Mouse (Mus musculus) embryo, embryonic 10.5 days (tissue): ENCODE results near the gene Rpl31.

Experiments used
- DNase-seq: peaks from one replicate; pipeline ENCODE4 v3.0.0-alpha.2; 2015; ENCODE audit warnings: low spot score

Gene Rpl31

DNA sequence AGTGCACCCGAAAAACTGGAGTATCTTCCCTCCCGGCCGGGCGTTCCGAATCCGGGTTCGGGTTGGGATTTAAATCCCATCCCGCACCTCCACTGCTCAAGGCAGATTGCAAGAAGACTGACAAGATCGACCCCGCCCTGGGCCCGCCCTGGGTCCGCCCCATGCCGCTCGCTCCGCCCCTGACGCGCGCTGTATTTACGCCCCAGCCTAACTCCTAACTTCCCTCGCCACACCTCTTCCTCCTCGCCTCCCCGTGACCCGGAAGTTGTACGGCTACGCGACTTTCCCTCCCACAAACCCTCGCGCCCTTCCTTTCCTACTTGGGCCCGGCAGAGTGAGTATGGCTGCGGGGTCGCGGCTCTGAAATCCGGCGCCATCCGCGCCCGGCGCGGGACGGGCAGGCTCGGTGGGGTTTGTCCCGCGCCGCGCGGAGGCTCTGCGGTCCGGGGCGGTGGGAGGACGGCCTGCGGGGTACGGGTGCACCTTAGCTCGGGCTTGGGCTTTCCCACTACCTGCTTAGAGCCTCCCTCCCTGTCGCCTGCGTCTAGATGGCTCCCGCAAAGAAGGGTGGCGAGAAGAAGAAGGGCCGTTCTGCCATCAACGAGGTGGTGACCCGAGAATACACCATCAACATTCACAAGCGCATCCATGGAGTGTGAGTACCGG lies at the start of gene Rpl31:
Gene Rpl31 (plus strand): TSS at position 242 of the 666 bp plus-strand sequence.
- DNase-seq, result peak; percentile 97

GRCm38 (mm10) chr1:39317935-39318334 lies 49.7 kb upstream of the Rpl31 start:
- DNase-seq, result no peak

DNA sequence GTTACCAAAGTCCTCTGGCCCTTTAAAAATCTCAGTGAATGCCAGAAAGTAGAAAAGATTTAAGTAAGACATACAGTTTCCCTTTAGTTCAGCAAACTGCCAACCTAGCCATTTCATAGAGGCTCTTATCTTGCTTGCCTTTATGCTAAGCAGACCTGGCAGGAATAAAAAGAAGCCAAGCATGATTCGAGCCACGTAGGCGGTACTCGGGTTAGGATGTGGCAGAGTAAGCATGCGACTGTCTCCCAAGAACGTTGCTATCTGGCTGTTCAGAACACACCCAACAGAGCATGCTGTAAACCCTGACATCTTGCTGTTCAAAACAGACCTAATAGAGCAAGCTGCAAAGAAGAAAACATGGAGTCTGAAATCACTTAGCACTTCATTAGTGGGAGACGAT lies 48.8 kb upstream of the Rpl31 start:
- DNase-seq, result no peak

DNA sequence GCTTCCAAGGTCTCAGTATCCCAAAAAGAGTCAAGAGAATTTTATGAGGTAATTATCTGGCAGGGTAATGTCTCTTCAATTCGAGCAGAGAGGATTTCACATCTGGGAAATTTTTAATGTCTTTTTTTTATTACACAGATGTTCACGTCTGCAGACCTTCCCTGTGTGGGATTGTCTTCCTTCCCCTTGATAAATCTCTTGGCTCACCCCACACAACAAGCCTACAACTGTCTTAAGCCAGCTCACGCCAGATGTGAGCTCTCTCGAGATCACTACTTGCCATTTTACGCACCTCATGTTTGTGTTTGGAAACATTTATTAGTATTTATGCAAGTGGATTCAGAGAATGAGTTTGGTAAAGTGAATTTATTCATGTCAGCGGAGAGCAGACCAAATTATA lies 45.7 kb upstream of the Rpl31 start:
- no peak for DNase-seq

GRCm38 (mm10) chr1:39325228-39325627 lies 42.4 kb upstream of the Rpl31 start:
- no peak for DNase-seq

DNA sequence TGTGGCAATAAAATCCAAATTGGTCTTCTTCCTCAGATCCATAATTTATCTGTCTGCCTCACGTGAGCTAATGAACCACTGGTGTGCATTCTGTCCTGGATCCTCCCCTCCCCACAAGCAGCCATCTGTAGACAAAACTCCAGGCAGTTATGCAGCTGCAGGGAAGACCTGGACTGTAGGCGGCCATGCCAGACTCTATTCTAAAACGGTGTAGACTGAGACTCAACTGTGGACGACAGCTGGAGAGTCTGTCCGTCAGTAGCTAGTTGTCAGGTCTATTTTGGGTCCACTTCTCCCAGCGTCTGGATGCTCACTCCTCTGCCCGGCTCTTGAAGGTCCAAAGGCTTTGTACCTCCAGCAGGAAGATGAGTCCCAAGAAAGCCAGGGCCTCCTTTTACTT lies 40.1 kb upstream of the Rpl31 start:
- no peak for DNase-seq

DNA sequence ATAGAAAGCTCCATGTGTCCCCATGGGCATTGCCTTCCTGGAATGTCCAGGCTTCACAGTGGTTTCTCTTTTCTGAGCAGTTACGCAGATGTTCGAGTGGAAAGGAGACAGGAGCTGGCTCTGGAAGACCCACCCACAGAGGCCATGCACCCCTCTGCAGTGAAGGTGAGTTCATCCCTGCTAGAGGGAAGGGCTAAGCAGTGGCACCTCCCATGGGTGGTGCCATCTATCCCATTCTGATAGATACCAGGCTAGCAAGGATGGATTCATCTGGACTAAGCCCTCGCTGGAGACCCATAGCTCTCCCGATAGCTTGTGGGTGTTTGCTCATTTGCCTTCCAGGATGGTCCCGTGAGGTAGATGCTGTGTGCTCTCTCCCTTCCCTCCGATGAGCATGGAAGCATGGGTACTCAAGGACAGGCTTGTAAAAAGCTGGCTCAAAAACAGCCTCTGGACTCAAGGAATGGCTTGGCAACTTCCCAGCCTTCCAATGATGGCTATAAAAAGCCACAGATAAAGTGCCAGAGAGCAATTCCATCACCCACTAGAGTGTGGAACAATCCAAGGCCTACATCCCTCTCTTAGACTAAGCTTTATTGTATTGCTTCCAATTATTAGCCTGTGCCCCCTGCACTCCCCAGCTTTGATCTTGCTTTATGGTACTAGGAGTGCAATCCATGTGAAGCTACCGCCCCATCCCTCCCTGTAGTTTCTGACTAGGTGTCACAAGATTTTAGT lies 36.6 kb upstream of the Rpl31 start:
- no peak for DNase-seq

DNA sequence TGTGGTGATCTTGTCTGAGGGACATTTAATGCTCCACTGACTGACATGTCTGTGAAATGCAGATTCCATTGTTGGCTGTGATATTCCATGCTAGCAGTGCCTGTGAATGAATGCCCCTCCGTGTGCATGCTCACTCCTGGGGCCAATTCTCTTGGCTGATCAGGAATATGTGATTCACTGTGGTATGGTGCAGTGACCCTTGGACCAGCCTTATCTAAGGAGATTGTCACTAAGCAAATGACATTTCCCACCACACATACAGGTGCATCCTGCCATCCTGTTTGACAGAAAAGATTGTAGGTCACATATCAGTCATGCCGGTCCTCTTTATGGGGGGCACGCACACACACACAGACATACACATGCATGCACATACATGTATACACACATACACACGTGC lies 35.2 kb upstream of the Rpl31 start:
- no peak for DNase-seq

GRCm38 (mm10) chr1:39335561-39336196 lies 32.0 kb upstream of the Rpl31 start:
- DNase-seq, result peak; percentile 9

DNA sequence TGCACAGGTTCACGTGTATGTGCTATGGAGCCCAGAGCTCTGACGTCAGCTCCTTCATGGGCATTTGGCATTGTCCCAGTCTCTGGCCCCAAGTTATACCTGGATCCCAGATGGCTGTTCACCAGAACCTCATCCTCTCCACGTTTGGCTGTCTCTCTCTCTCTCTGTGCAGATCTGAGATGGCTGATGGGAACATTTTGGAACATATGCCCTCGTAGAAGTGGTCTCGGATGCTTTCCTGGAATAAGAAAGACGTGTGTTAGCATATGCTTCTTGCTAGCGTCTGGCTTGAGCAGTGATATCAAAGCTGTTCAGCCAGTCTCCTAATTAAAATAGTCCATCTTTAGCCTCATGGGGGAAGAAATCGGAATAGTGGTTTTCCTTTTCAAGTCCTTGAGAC lies 30.9 kb upstream of the Rpl31 start:
- DNase-seq, result no peak

- DNase-seq, result no peak
These were observed 28.8 kb upstream of the Rpl31 start for GRCm38 (mm10) chr1:39338831-39339230.

- DNase-seq, result no peak
These were observed 28.2 kb upstream of the Rpl31 start for GRCm38 (mm10) chr1:39339455-39339854.

GRCm38 (mm10) chr1:39340156-39340555 lies 27.5 kb upstream of the Rpl31 start:
- no peak for DNase-seq

DNA sequence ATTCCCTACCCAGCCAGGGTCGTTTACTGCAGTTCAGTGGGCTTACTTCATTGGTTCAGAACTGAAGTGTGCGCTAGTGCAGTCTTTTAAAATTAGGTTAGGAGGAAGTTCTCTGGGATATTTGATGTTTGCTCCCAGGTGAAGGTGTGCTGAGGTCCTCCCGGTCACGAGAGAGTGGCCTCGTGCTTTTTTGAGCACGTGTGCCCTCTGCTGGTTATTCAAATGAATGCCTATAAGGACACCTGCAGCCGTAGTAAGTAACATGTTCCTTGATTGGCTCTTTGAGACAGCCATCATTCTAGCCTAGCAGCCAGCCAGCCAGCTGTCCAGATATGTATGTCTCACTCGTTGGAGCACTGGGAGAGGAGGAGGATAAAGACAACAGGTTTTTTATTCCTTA lies 27.0 kb upstream of the Rpl31 start:
- peak; percentile 75 for DNase-seq

DNA sequence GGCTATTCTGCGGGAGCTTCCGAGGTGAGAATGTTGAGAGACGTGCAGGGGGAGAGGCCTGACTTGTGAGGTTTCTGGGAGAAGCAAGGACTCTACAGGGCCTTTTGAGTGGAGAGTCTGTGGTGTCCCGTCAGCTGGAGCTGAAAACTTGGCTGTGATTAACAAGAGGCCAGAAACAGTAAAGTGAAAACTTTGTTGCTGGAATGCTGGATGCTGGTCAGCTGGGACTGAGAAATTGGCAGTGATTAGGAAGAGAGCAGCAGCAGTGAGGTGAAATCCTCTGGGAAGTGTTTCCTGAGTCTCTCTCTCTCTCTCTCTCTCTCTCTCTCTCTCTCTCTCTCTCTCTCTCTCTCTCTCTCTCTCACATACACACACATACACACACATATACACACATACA lies 25.8 kb upstream of the Rpl31 start:
- DNase-seq, result no peak

- DNase-seq, result no peak
These were observed 24.4 kb upstream of the Rpl31 start for GRCm38 (mm10) chr1:39343242-39343641.

DNA sequence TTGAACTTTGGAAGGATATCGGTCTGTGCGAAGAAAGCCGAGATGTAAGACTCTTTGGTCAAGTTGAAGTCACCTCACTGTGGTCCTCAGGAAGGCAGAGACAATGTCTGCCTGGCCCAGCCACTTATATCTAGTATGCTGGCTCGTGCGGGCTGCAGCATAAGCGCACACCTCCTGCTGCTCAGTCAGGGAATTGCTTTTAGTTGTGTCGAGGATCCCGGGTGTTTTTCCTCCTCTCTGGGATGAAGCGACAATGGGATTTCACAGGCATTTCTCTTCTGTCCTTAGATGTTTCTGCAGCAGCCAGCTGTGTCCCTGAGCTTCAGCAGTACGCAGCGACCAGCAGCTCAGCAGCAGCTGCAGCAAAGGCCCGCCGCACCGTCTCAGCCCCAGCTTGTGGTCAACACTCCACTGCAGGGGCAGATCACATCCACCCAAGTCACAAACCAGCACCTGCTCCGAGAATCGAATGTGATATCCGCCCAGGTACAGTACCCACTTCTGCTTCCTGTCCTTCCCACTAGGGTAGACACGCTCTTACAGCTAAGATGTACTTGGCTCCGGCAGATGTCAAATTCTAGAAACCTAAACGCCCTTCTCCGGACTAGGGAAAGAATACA lies 22.6 kb upstream of the Rpl31 start:
- DNase-seq, result peak; percentile 28

GRCm38 (mm10) chr1:39349001-39349400 lies 18.6 kb upstream of the Rpl31 start:
- DNase-seq, result no peak

DNA sequence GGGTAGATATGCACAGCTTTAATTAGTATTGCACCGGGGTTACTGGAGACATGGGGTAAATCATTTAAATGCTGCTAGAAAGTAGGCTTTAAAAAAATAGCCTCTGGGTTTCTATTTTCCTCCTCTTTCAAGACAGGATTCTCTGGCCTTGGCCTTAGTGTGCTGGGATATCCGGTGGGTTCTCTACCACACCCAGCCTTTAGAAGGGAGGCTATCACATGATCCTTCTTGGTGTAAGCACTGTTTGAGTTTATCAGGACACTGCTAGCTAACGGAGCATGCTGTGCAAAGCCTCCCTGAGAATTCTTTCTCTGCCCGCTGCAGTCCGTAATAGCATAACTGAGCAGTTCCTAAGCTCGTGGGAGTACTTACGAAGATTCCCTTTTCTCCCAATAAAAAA lies 18.2 kb upstream of the Rpl31 start:
- DNase-seq, result no peak

DNA sequence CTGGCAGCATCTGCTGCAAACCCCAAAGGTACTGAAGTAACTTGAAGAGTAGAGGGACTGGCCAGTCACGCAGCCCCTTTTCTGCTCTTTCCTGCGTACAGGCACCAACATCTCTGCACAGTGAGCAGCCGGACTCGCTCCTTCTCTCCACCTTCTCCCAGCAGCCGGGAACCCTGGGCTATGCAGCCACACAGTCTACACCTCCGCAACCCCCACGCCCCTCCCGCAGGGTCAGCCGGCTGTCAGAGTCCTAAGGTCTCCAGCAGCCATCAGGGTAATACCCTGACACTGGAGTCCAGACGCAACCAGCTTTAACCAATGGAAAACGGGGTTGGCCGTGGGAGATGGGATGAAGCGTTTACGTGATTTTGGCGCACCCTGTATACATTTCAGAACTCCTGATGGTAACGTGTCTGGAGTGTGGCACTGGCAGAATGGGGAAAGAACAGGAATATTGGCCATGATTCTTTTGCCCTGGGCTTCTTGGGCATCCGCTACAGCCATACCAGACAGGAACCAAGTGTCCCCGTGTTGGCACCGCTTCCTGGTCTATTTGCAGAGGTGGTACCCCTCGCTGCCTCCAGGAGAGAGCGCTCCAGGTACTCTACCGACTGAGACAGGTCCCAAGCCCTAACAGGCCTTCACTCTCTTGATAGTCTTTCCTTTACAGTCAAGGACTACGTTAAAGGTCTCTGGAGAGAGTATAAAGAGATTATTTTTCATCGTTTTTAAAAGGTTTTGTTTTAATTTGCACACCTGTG lies 5.7 kb upstream of the Rpl31 start:
- DNase-seq, result no peak

DNA sequence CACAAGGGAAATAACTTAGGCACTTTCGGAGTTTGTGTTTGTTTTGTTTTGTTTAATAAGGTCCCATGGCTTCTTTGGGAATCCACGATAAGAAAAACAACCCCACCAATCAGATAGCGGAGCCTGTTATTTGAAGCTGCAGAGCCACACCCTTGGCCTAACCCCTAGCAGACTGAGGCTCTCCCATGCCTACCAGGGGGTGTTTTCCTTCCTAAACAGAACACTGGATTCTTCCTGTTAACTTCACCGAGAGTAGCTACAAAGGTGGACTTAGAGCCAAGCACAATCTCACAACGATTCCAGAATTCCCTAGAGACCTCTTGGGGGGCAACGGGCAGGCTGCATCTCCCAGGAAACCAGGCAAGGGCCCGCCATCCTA lies 5.1 kb upstream of the Rpl31 start:
- no peak for DNase-seq

GRCm38 (mm10) chr1:39365562-39365961 lies 2.1 kb upstream of the Rpl31 start:
- no peak for DNase-seq
